Mouse (Mus musculus) myocyte (in vitro differentiated cells): ENCODE data around the gene Rpl3.
A peak's percentile ranks its signal among the peaks of the same experiment; 100 is the strongest.

ENCODE experiments used
- CEBPB ChIP-seq: IDR thresholded peaks from 2 replicates; pipeline ENCODE4 v1.6.1; 2011; ENCODE audit warnings: mild to moderate bottlenecking, moderate library complexity; ENCODE audit not compliant: poor library complexity, insufficient read depth, severe bottlenecking
- E2F4 ChIP-seq: IDR thresholded peaks from one replicate; pipeline ENCODE4 v1.6.1; 2011; ENCODE audit warnings: mild to moderate bottlenecking, control low read depth, moderate library complexity; ENCODE audit not compliant: insufficient read depth
- MAX ChIP-seq: IDR thresholded peaks from one replicate; pipeline ENCODE4 v1.6.1; 2011; ENCODE audit warnings: low read depth, mild to moderate bottlenecking, control low read depth
- MYOD1 ChIP-seq, 3 experiments: IDR thresholded peaks; one replicate each; pipeline ENCODE4 v1.6.1; 2011; ENCODE audit warnings: control low read depth in 2 of 3, low read depth in 2 of 3, mild to moderate bottlenecking in 2 of 3, moderate library complexity in 1 of 3; ENCODE audit not compliant: insufficient read length in 2 of 3, control insufficient read depth in 1 of 3
- MYOG ChIP-seq, 3 experiments: IDR thresholded peaks; one replicate each; pipeline ENCODE4 v1.6.1; 2011; ENCODE audit warnings: control low read depth in 2 of 3, low read depth in 2 of 3, mild to moderate bottlenecking in 2 of 3; ENCODE audit not compliant: insufficient read length in 2 of 3, control insufficient read depth in 1 of 3, insufficient read depth in 1 of 3
- POLR2A ChIP-seq: IDR thresholded peaks from one replicate; pipeline ENCODE4 v1.6.1; 2011; ENCODE audit warnings: low read depth, mild to moderate bottlenecking, control low read depth, moderate library complexity; ENCODE audit not compliant: insufficient read length
- POLR2AphosphoS2 ChIP-seq: IDR thresholded peaks from one replicate; pipeline ENCODE4 v1.6.1; 2011; ENCODE audit warnings: low read depth, control low read depth; ENCODE audit not compliant: insufficient read length
- REST ChIP-seq: IDR thresholded peaks from one replicate; pipeline ENCODE4 v1.6.1; 2011; ENCODE audit warnings: mild to moderate bottlenecking, control low read depth, moderate library complexity; ENCODE audit not compliant: insufficient read depth, insufficient read length
- TCF12 ChIP-seq: IDR thresholded peaks from one replicate; pipeline ENCODE4 v1.6.1; 2011; ENCODE audit warnings: mild to moderate bottlenecking, control low read depth; ENCODE audit not compliant: poor library complexity, insufficient read depth, severe bottlenecking
- TCF3 ChIP-seq: IDR thresholded peaks from one replicate; pipeline ENCODE4 v1.6.1; 2011; ENCODE audit warnings: low read depth, control low read depth; ENCODE audit not compliant: insufficient read length
- USF1 ChIP-seq: IDR thresholded peaks from one replicate; pipeline ENCODE4 v1.6.1; 2011; ENCODE audit warnings: low read depth, mild to moderate bottlenecking, control low read depth, moderate library complexity

GRCm38 (mm10) chr15:80083276-80083731 lies 8.4 kb downstream of the Rpl3 start:
- TF ChIP-seq MAX: peak; percentile 43
- TF ChIP-seq E2F4: peak; percentile 83
- peak; percentile 99 for TF ChIP-seq POLR2A
- TF ChIP-seq USF1: peak; percentile 8
- TF ChIP-seq MYOG (IDR thresholded peaks at IDR 0.05; ENCODE audit: control insufficient read depth in 1 of 3, insufficient read depth in 1 of 3, insufficient read length in 2 of 3, low read depth in 2 of 3): peak in 1 of 3 experiments; percentile 24
- peak; percentile 100 for TF ChIP-seq POLR2AphosphoS2
- peak; percentile 73 for TF ChIP-seq CEBPB
- peak; percentile 65 for TF ChIP-seq REST
- TF ChIP-seq TCF12: no peak
- no peak for TF ChIP-seq TCF3
- TF ChIP-seq MYOD1 (IDR thresholded peaks at IDR 0.05; ENCODE audit: control insufficient read depth in 1 of 3, insufficient read length in 2 of 3, low read depth in 2 of 3): peak in 1 of 3 experiments; percentile 61
